Mouse (Mus musculus) neural tube, embryonic 12.5 days (tissue): ENCODE data around the gene Unc5a. TPM values are rescaled to one million over a fixed set of nuclear protein-coding genes. Genes with fewer than 3 reads are reported as not detected.

Experiments used
- ATAC-seq: fragments of 200-750 bp; cut with Nextera tagmentation; 2 replicates; pipeline ENCODE4 v1.8.0; 2017; ENCODE audit warnings: low read depth, mild to moderate bottlenecking, moderate TSS enrichment, moderate library complexity; ENCODE audit not compliant: low FRiP score
- H3K27ac ChIP-seq: fragments of 300-500 bp; sonication (generic); 2 replicates; pipeline ENCODE4 v1.5.1; 2016
- H3K27me3 ChIP-seq: fragments of 300-500 bp; sonication (generic); replicated peaks from 2 replicates; pipeline ENCODE4 v1.6.1; 2016; ENCODE audit warnings: mild to moderate bottlenecking
- H3K36me3 ChIP-seq: fragments of 300-500 bp; sonication (generic); 2 replicates; pipeline ENCODE4 v1.6.1; 2016; ENCODE audit warnings: mild to moderate bottlenecking
- H3K4me1 ChIP-seq: fragments of 300-500 bp; sonication (generic); 2 replicates; pipeline ENCODE4 v1.6.1; 2016
- H3K4me2 ChIP-seq: fragments of 300-500 bp; sonication (generic); replicated peaks from 2 replicates; pipeline ENCODE4 v1.6.1; 2016; ENCODE audit warnings: mild to moderate bottlenecking
- H3K4me3 ChIP-seq: fragments of 300-500 bp; sonication (generic); 2 replicates; pipeline ENCODE4 v1.5.1; 2016
- H3K9ac ChIP-seq: fragments of 300-500 bp; sonication (generic); 2 replicates; pipeline ENCODE4 v1.6.1; 2016; ENCODE audit warnings: mild to moderate bottlenecking
- H3K9me3 ChIP-seq: fragments of 300-500 bp; sonication (generic); 2 replicates; pipeline ENCODE4 v1.6.1; 2016; ENCODE audit warnings: mild to moderate bottlenecking
- WGBS: fragments of 180-500 bp; shearing (Covaris S2); methylation state at CpG from one replicate; pipeline ENCODE4 v1.1.7; 2016; 5-methylcytosine and 5-hydroxymethylcytosine counted together
- polyA plus RNA-seq: library from polyadenylated mRNA; unstranded; fragments of >200 nt; fragmentation: Nextera tagmentation; extraction: Ambion mirVana; gene quantifications from 2 replicates; pipeline ENCODE4 v1.2.1, GENCODE M21; 2016

The Unc5a gene
- polyA plus RNA-seq, 1 experiment from 2014 or later, result 7.7 TPM

DNA sequence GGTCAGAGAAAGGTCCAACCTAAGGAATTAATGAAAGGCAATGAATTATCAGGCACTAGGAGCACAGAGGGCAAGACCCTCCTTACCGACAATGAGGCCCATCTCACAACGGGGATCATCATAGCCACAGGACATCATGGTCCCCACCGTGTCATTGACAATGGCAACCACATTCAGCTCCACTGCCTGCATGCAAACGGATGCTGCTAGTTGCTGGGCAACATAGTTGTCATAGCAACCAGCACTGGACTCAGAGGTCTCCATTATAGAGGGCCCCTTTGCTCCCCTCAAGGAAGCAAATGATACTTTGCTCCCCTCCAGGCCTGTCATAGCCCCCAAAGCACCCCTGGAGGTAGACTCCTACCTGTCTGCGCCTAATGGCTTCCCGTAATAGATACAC is 59.4 kb downstream of the Unc5a start:
- 33% methylated on average over 6 of the region's 6 CpGs for WGBS

DNA sequence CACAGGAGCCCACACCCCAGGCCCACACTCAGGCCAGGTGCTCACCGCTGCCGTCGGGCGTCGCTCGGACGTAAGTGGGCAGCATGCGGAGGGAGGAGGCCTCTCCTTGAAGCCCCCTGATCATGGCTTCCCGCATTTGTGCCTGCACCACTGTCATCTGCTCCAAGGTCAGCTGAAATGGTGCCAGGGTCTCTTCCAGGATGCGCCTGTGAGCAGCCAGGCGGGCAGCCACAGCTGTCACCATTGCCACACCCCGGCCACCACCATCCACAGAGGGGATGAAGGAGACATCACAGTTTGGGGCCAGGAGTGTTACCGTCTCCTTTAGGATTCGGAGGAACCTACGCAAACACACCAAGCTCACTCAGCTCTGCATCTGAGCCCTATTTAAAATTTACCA is 61.9 kb downstream of the Unc5a start:
- Histone ChIP-seq H3K4me3 (no peak overlapping the region), H3K4me1 (peaks cover 28% of the 10 kb centered on the region), H3K27me3 (peaks cover 21% of the 10 kb centered on the region), H3K27ac (no peak overlapping the region), H3K9me3 (no peaks in the 10 kb centered on the region), H3K9ac (no peak overlapping the region), H3K4me2 (no peak overlapping the region), H3K36me3 (no peaks in the 10 kb centered on the region)
- ATAC-seq, result no peak
- WGBS, result 88% methylated on average over 15 of the region's 15 CpGs

More for the DNA sequence above, 59.4 kb downstream of the Unc5a start:
- H3K4me2 ChIP-seq, result no peak overlapping the region; the same call in 1 of the 2 replicates
- no peak overlapping the region for H3K27ac ChIP-seq
- no peaks in the 10 kb centered on the region for H3K36me3 ChIP-seq
- peaks cover 34% of the 10 kb centered on the region for H3K27me3 ChIP-seq
- no peaks in the 10 kb centered on the region for H3K9me3 ChIP-seq
- no peak for ATAC-seq
- H3K9ac ChIP-seq, result no peak overlapping the region
- no peak overlapping the region for H3K4me3 ChIP-seq
- H3K4me1 ChIP-seq, result peaks cover 35% of the 10 kb centered on the region

DNA sequence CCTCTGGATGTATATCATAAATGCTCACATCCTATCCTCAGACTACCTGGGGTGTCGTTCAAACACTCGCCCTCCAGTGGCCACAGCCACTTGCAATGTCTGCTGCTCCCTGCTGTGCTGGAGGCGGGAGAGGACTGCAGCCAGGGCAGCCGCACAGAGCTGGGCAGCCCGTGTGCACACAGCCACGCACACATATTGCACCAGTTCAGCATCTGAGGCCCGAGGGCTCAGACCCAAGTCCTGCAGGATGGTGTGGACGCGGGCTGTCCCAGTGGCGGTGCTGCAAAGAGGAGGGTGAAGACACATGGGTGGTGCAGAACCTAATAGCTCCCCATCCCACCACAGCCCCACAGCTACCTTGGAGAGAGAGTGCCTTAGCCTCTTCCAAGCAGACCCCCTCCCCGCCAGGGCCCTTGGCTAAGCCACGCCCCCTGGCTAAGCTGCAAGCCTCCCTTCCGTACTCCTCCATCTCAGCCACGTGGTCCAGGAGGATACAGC is 62.8 kb downstream of the Unc5a start:
- peak overlapping the region; percentile 26; the same call in 1 of the 2 replicates for H3K4me2 ChIP-seq
- H3K4me1 ChIP-seq, result peaks cover 23% of the 10 kb centered on the region
- peaks cover 14% of the 10 kb centered on the region for H3K27me3 ChIP-seq
- H3K9me3 ChIP-seq, result no peaks in the 10 kb centered on the region
- no peaks in the 10 kb centered on the region for H3K36me3 ChIP-seq
- H3K4me3 ChIP-seq, result no peak overlapping the region
- 3% methylated on average over 14 of the region's 14 CpGs for WGBS
- no peak overlapping the region for H3K9ac ChIP-seq
- H3K27ac ChIP-seq, result no peak overlapping the region
- peak; percentile 26; the same call in 1 of the 2 replicates for ATAC-seq

GRCm38 (mm10) chr13:55013702-55014344 is 64.6 kb downstream of the Unc5a start:
- H3K4me2 ChIP-seq, result no peak overlapping the region
- no peak overlapping the region for H3K27ac ChIP-seq
- no peaks in the 10 kb centered on the region for H3K36me3 ChIP-seq
- peaks cover 14% of the 10 kb centered on the region for H3K27me3 ChIP-seq
- peaks cover 14% of the 10 kb centered on the region for H3K4me1 ChIP-seq
- no peak for ATAC-seq
- no peaks in the 10 kb centered on the region for H3K9me3 ChIP-seq
- H3K4me3 ChIP-seq, result no peak overlapping the region
- 7% methylated on average over 9 of the region's 9 CpGs for WGBS
- no peak overlapping the region for H3K9ac ChIP-seq

DNA sequence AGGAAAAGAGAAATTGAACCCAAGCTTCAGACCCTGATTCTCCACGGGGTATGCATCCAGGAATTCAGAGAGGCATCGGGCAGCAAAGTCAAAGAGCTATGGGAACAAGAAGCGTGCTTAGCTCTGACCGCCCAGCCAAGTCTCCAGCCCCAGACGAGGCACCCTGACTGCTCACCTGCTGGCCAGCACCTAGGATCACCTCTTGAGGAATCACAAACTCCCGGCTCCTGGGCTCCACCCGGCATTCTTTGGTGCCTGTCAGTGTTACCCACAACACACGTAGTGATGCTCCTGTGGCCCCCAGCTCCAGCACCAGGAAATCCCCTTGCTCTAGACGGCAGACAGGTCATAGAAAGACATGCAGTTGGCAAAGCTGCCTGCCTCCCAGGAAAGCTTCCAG is 65.2 kb downstream of the Unc5a start:
- 36% methylated on average over 9 of the region's 9 CpGs for WGBS
- Histone ChIP-seq H3K4me2 (no peak overlapping the region), H3K36me3 (no peaks in the 10 kb centered on the region), H3K4me3 (no peak overlapping the region), H3K27ac (no peak overlapping the region), H3K9ac (no peak overlapping the region), H3K4me1 (peaks cover 14% of the 10 kb centered on the region), H3K27me3 (peaks cover 14% of the 10 kb centered on the region), H3K9me3 (no peaks in the 10 kb centered on the region)
- no peak for ATAC-seq

- Histone ChIP-seq H3K4me2 (no peak overlapping the region), H3K4me3 (no peak overlapping the region), H3K36me3 (no peaks in the 10 kb centered on the region), H3K27ac (no peak overlapping the region), H3K4me1 (peaks cover 8% of the 10 kb centered on the region; the same call in 1 of the 2 replicates), H3K9me3 (no peaks in the 10 kb centered on the region), H3K9ac (no peak overlapping the region), H3K27me3 (0 out of 2 replicates have a peak, but pooled peaks cover 3% of the 10 kb centered on the region)
- no peak for ATAC-seq
- WGBS, result 87% methylated on average over 12 of the region's 12 CpGs
Observed at GRCm38 (mm10) chr13:55017154-55017897, 68.1 kb downstream of the Unc5a start.

DNA sequence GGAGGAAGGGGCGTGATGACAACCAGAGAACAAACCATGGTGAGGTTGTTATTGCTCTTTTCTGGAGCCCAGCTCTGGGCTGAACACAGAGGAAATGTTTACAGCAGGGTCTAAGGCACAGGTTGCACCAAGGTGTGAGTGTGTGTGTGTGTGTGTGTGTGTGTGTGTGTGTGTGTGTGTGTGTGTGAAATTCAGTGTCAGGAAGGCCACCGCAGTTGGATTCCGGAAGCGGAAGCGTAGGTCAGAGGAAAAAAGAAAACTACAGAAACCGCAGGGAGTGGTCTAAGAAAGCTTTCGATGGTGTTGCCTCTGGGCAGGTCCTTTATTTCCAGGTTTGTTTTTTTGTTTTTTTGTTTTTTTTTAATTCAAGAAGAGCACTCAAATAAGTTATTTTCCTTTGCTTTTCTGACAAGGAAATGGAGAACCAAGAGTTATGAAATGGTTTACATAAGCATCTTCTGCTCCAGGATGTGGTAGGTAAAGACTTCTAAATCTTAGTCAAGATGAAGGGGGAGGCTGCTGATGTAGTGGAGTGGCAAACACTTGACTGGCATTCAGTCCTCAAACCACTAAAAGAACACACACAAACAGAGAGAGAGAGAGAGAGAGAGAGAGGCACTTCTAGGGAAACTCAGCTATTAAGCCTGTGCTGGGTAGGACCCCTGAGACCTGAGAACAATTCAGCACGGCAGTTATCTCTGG is 68.8 kb downstream of the Unc5a start:
- WGBS, result 77% methylated on average over 8 of the region's 8 CpGs
- H3K27me3 ChIP-seq, result 0 out of 2 replicates have a peak, but pooled peaks cover 3% of the 10 kb centered on the region
- H3K4me3 ChIP-seq, result no peak overlapping the region
- H3K9me3 ChIP-seq, result no peaks in the 10 kb centered on the region
- H3K27ac ChIP-seq, result no peak overlapping the region
- H3K9ac ChIP-seq, result no peak overlapping the region
- H3K4me1 ChIP-seq, result peaks cover 10% of the 10 kb centered on the region; the same call in 1 of the 2 replicates
- H3K4me2 ChIP-seq, result no peak overlapping the region
- no peak for ATAC-seq
- H3K36me3 ChIP-seq, result no peaks in the 10 kb centered on the region

DNA sequence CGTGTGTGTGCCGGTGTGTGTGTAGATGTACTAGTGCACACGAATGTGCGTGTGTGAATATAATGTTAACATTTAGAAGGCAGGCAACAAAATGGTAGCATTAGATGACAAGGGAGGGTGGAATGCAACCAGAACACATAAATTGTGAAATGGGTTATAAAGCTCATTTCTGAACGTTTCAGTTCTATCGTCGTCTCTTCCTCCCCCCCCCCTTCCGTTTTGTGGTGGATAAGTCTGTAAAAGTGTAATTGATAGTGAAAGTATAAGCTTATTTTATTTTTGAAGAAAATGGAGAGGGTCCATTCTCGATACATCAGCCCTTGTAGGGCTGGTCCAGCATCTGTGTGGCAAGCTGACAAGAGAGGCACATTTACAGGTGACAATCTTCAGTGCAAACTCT is 69.5 kb downstream of the Unc5a start:
- Histone ChIP-seq H3K27me3 (no peaks in the 10 kb centered on the region), H3K9me3 (no peaks in the 10 kb centered on the region), H3K36me3 (no peaks in the 10 kb centered on the region), H3K9ac (no peak overlapping the region), H3K4me2 (no peak overlapping the region), H3K4me3 (no peak overlapping the region), H3K27ac (no peak overlapping the region), H3K4me1 (peaks cover 9% of the 10 kb centered on the region; the same call in 1 of the 2 replicates)
- WGBS, result 86% methylated on average over 9 of the region's 9 CpGs
- ATAC-seq, result no peak

- H3K27me3 ChIP-seq, result no peaks in the 10 kb centered on the region
- WGBS, result 64% methylated on average over 3 of the region's 3 CpGs
- H3K36me3 ChIP-seq, result no peaks in the 10 kb centered on the region
- H3K9me3 ChIP-seq, result no peaks in the 10 kb centered on the region
- no peak overlapping the region for H3K9ac ChIP-seq
- ATAC-seq, result no peak
- H3K4me1 ChIP-seq, result peaks cover 4% of the 10 kb centered on the region; the same call in 1 of the 2 replicates
- no peak overlapping the region for H3K4me2 ChIP-seq
- H3K27ac ChIP-seq, result no peak overlapping the region
- H3K4me3 ChIP-seq, result no peak overlapping the region
Observed at GRCm38 (mm10) chr13:55019181-55019580, 70.0 kb downstream of the Unc5a start.

DNA sequence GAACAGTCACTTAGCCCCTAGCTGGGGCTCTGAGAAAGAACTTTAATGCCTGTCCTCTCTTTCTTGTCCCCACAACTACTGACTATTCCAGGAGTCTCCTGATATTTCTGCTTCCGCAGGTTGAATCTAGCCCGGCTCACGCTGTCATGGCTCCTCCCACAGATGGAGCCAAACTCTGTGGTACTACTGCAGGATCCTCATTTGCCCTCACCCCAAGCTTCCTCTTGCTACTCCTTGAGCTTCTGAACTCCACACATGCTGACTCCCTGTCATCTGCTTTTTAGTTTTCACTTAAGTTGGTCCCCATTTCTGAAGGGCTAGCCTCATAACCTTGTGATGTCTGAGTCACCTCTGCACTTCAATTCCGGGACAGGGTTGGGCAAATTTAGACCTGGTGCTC is 70.8 kb downstream of the Unc5a start:
- peaks cover 3% of the 10 kb centered on the region; the same call in 1 of the 2 replicates for H3K4me1 ChIP-seq
- H3K27me3 ChIP-seq, result no peaks in the 10 kb centered on the region
- H3K36me3 ChIP-seq, result no peaks in the 10 kb centered on the region
- H3K4me3 ChIP-seq, result no peak overlapping the region
- H3K9me3 ChIP-seq, result no peaks in the 10 kb centered on the region
- H3K27ac ChIP-seq, result no peak overlapping the region
- WGBS, result 91% methylated on average over 4 of the region's 4 CpGs
- no peak overlapping the region for H3K9ac ChIP-seq
- ATAC-seq, result no peak
- no peak overlapping the region for H3K4me2 ChIP-seq

- no peak within 1 kb of the TSS for H3K4me3 ChIP-seq
- peaks cover 3% of the 10 kb centered on the region; the same call in 1 of the 2 replicates for H3K4me1 ChIP-seq
- H3K9me3 ChIP-seq, result no peaks in the 10 kb centered on the region
- no peak within 1 kb of the TSS for H3K27ac ChIP-seq
- no peak within 1 kb of the TSS for H3K4me2 ChIP-seq
- WGBS, result 89% methylated on average over 13 of the region's 13 CpGs
- ATAC-seq, result no peak
- H3K9ac ChIP-seq, result no peak within 1 kb of the TSS
- peaks cover 8% of the 10 kb centered on the region; the same call in 1 of the 2 replicates for H3K36me3 ChIP-seq
- no peaks in the 10 kb centered on the region for H3K27me3 ChIP-seq
Observed at GRCm38 (mm10) chr13:55021194-55021779, 72.1 kb downstream of the Unc5a start, which contains the start of gene Hk3. TSS of gene Hk3 (minus strand) at chr13:55021385.
